Comparison of ENCODE assay signal across 15 mouse cellular contexts in the genomic region with DNA sequence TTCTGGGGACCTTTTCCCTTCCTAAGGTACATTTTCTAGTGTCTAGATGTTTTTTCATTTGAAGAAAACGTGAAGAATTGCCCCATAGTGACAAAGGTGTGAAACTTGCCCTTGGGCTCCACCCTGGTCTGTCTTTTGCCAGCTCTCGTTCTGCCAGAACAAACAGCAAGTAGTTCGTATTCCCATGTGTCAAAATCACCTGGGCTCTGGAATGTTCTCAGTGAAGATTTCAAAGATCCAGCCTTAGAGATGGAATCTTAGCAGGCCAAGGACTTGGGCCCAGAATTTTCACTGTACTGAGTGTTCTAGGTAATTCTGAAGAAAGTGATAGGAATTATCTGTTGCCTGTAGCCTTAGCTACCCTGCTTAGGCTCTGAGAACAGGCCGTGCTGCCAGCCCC.
"Had no signal": no experiment of that assay in that cellular context is flagged by ENCODE, and none has a peak within 500 bp of the region (broad histone marks: within the 10 kb centered on the region; RNA-seq: fewer than 3 reads in every experiment).

No protein-coding gene starts in this region.

- H3K4me3 ChIP-seq: midbrain, embryonic 10.5 days; midbrain, embryonic 12.5 days; neural tube, embryonic 12.5 days; stomach, embryonic 15.5 days had no signal

- H3K9ac ChIP-seq: liver, embryonic 14.5 days; lung, embryonic 14.5 days; midbrain, embryonic 12.5 days; neural tube, embryonic 12.5 days; stomach, embryonic 15.5 days had no signal

- H3K4me2 ChIP-seq: lung, embryonic 14.5 days; midbrain, embryonic 12.5 days; neural tube, embryonic 12.5 days; stomach, embryonic 15.5 days had no signal

- DNase-seq: lung, adult 18-20 months; lung, embryonic 14.5 days; lung, postnatal 10 days; lung, postnatal 4 days; midbrain, embryonic 14.5 days; right cerebral cortex, postnatal 14 days; thymus, adult 18-20 months; thymus, postnatal 14 days; thymus, postnatal 36 days had no signal

- H3K4me1 ChIP-seq: midbrain, embryonic 10.5 days; midbrain, embryonic 12.5 days; neural tube, embryonic 12.5 days; stomach, embryonic 15.5 days had no signal

- H3K9me3 ChIP-seq: midbrain, embryonic 10.5 days; midbrain, embryonic 12.5 days; neural tube, embryonic 12.5 days; stomach, embryonic 15.5 days had no signal

- H3K27ac ChIP-seq: liver, embryonic 14.5 days; midbrain, embryonic 10.5 days; midbrain, embryonic 12.5 days; neural tube, embryonic 12.5 days; stomach, embryonic 15.5 days; stomach, postnatal 0 days had no signal

- H3K36me3 ChIP-seq: midbrain, embryonic 10.5 days; midbrain, embryonic 12.5 days; neural tube, embryonic 12.5 days; stomach, embryonic 15.5 days had no signal

- H3K27me3 ChIP-seq: midbrain, embryonic 12.5 days; neural tube, embryonic 12.5 days; stomach, embryonic 15.5 days had no signal
